Mouse (Mus musculus) brain, embryonic 14.5 days (tissue): ENCODE results near the gene Bdh1.

Experiments used
- CTCF ChIP-seq: fragments of 200-500 bp; IDR thresholded peaks from 2 replicates; pipeline ENCODE4 v1.5.1; 2012; ENCODE audit warnings: inconsistent platforms, mild to moderate bottlenecking, moderate library complexity, borderline replicate concordance; ENCODE audit not compliant: insufficient read depth, insufficient read length; ENCODE audit errors: extremely low read depth
- POLR2A ChIP-seq: fragments of 200-500 bp; IDR thresholded peaks from 2 replicates; pipeline ENCODE4 v1.6.1; 2012; ENCODE audit warnings: mild to moderate bottlenecking, inconsistent platforms, borderline replicate concordance; ENCODE audit not compliant: poor library complexity, insufficient read depth, insufficient read length, severe bottlenecking; ENCODE audit errors: extremely low read depth

- no peak; the same call in 1 of the 2 replicates for TF ChIP-seq CTCF
- TF ChIP-seq POLR2A = no peak
Measured at GRCm38 (mm10) chr16:31489096-31489495, 67.0 kb downstream of the Bdh1 start.
